Mouse (Mus musculus): ENCODE measurements around the gene Sesn3.
A peak's percentile ranks its signal among the peaks of the same experiment; 100 is the strongest.

Sesn3 gene

GRCm38 (mm10) chr9:14274586-14274985, 281 bp upstream of the Sesn3 start:
- Histone ChIP-seq H3K4me1 (replicated peaks; ENCODE audit: low read depth, low read length) (peaks cover 27% of the 10 kb centered on the region), H3K9me3 (ENCODE audit: low read length) (no peaks in the 10 kb centered on the region), H3K36me3 (ENCODE audit: insufficient read depth, low read length) (no peaks in the 10 kb centered on the region), H3K27me3 (ENCODE audit: insufficient read depth, low read length) (no peaks in the 10 kb centered on the region), H3K4me3 (replicated peaks; ENCODE audit: low read length) (peak overlapping the region; percentile 95)
- no peak for TF ChIP-seq NANOG (IDR thresholded peaks at IDR 0.05; ENCODE audit: borderline replicate concordance, low read length)
- TF ChIP-seq CTCF (conservative IDR thresholded peaks at IDR 0.05; ENCODE audit: low read length), result no peak
- no peak for TF ChIP-seq POU5F1 (IDR thresholded peaks at IDR 0.05; ENCODE audit: borderline replicate concordance, low read length)

- H3K27me3 ChIP-seq (ENCODE audit: insufficient read depth, low read length), result no peaks in the 10 kb centered on the region
- TF ChIP-seq NANOG (IDR thresholded peaks at IDR 0.05; ENCODE audit: borderline replicate concordance, low read length) (no peak), POU5F1 (IDR thresholded peaks at IDR 0.05; ENCODE audit: borderline replicate concordance, low read length) (no peak), CTCF (conservative IDR thresholded peaks at IDR 0.05; ENCODE audit: low read length) (peak; percentile 42)
- H3K4me1 ChIP-seq (replicated peaks; ENCODE audit: low read depth, low read length), result peaks cover 27% of the 10 kb centered on the region
- no peaks in the 10 kb centered on the region for H3K9me3 ChIP-seq (ENCODE audit: low read length)
- no peaks in the 10 kb centered on the region for H3K36me3 ChIP-seq (ENCODE audit: insufficient read depth, low read length)
- peak overlapping the region; percentile 95 for H3K4me3 ChIP-seq (replicated peaks; ENCODE audit: low read length)
Measured at GRCm38 (mm10) chr9:14275792-14276480, 1.1 kb downstream of the Sesn3 start.

GRCm38 (mm10) chr9:14276481-14277287, 1.8 kb downstream of the Sesn3 start:
- Histone ChIP-seq H3K9me3 (ENCODE audit: low read length) (no peaks in the 10 kb centered on the region), H3K4me1 (replicated peaks; ENCODE audit: low read depth, low read length) (peaks cover 35% of the 10 kb centered on the region), H3K36me3 (ENCODE audit: insufficient read depth, low read length) (no peaks in the 10 kb centered on the region), H3K4me3 (replicated peaks; ENCODE audit: low read length) (peak overlapping the region; percentile 95), H3K27me3 (ENCODE audit: insufficient read depth, low read length) (no peaks in the 10 kb centered on the region)
- TF ChIP-seq POU5F1 (IDR thresholded peaks at IDR 0.05; ENCODE audit: borderline replicate concordance, low read length) (no peak), CTCF (conservative IDR thresholded peaks at IDR 0.05; ENCODE audit: low read length) (no peak), NANOG (IDR thresholded peaks at IDR 0.05; ENCODE audit: borderline replicate concordance, low read length) (no peak)

GRCm38 (mm10) chr9:14277365-14277991, 2.6 kb downstream of the Sesn3 start:
- H3K27me3 ChIP-seq (ENCODE audit: insufficient read depth, low read length), result no peaks in the 10 kb centered on the region
- H3K36me3 ChIP-seq (ENCODE audit: insufficient read depth, low read length), result no peaks in the 10 kb centered on the region
- TF ChIP-seq NANOG (IDR thresholded peaks at IDR 0.05; ENCODE audit: borderline replicate concordance, low read length), result no peak
- TF ChIP-seq CTCF (conservative IDR thresholded peaks at IDR 0.05; ENCODE audit: low read length), result no peak
- no peak for TF ChIP-seq POU5F1 (IDR thresholded peaks at IDR 0.05; ENCODE audit: borderline replicate concordance, low read length)
- no peaks in the 10 kb centered on the region for H3K9me3 ChIP-seq (ENCODE audit: low read length)
- H3K4me1 ChIP-seq (replicated peaks; ENCODE audit: low read depth, low read length), result peaks cover 41% of the 10 kb centered on the region
- H3K4me3 ChIP-seq (replicated peaks; ENCODE audit: low read length), result peak overlapping the region; percentile 95

- Histone ChIP-seq H3K4me1 (replicated peaks; ENCODE audit: low read depth, low read length) (peaks cover 24% of the 10 kb centered on the region), H3K9me3 (ENCODE audit: low read length) (no peaks in the 10 kb centered on the region), H3K36me3 (ENCODE audit: insufficient read depth, low read length) (no peaks in the 10 kb centered on the region), H3K27me3 (ENCODE audit: insufficient read depth, low read length) (no peaks in the 10 kb centered on the region), H3K4me3 (replicated peaks; ENCODE audit: low read length) (no peak overlapping the region)
- TF ChIP-seq CTCF (conservative IDR thresholded peaks at IDR 0.05; ENCODE audit: low read length) (no peak), NANOG (IDR thresholded peaks at IDR 0.05; ENCODE audit: borderline replicate concordance, low read length) (no peak), POU5F1 (IDR thresholded peaks at IDR 0.05; ENCODE audit: borderline replicate concordance, low read length) (no peak)
Measured at GRCm38 (mm10) chr9:14280696-14281095, 5.8 kb downstream of the Sesn3 start.

GRCm38 (mm10) chr9:14285036-14285435, 10.2 kb downstream of the Sesn3 start:
- Histone ChIP-seq H3K36me3 (ENCODE audit: insufficient read depth, low read length) (no peaks in the 10 kb centered on the region), H3K27me3 (ENCODE audit: insufficient read depth, low read length) (no peaks in the 10 kb centered on the region), H3K4me3 (replicated peaks; ENCODE audit: low read length) (no peak overlapping the region), H3K4me1 (replicated peaks; ENCODE audit: low read depth, low read length) (peaks cover 14% of the 10 kb centered on the region), H3K9me3 (ENCODE audit: low read length) (no peaks in the 10 kb centered on the region)
- TF ChIP-seq CTCF (conservative IDR thresholded peaks at IDR 0.05; ENCODE audit: low read length) (no peak), NANOG (IDR thresholded peaks at IDR 0.05; ENCODE audit: borderline replicate concordance, low read length) (no peak)

GRCm38 (mm10) chr9:14287234-14287633, 12.4 kb downstream of the Sesn3 start:
- H3K9me3 ChIP-seq (ENCODE audit: low read length), result no peaks in the 10 kb centered on the region
- H3K4me1 ChIP-seq (replicated peaks; ENCODE audit: low read depth, low read length), result 0 out of 2 replicates have a peak, but pooled peaks cover under 1% of the 10 kb centered on the region
- TF ChIP-seq CTCF (conservative IDR thresholded peaks at IDR 0.05; ENCODE audit: low read length) (no peak), NANOG (IDR thresholded peaks at IDR 0.05; ENCODE audit: borderline replicate concordance, low read length) (no peak), POU5F1 (IDR thresholded peaks at IDR 0.05; ENCODE audit: borderline replicate concordance, low read length) (no peak)
- no peaks in the 10 kb centered on the region for H3K27me3 ChIP-seq (ENCODE audit: insufficient read depth, low read length)
- no peak overlapping the region for H3K4me3 ChIP-seq (replicated peaks; ENCODE audit: low read length)
- no peaks in the 10 kb centered on the region for H3K36me3 ChIP-seq (ENCODE audit: insufficient read depth, low read length)

- Histone ChIP-seq H3K9me3 (ENCODE audit: low read length) (no peaks in the 10 kb centered on the region), H3K4me3 (replicated peaks; ENCODE audit: low read length) (no peak overlapping the region), H3K27me3 (ENCODE audit: insufficient read depth, low read length) (no peaks in the 10 kb centered on the region), H3K4me1 (replicated peaks; ENCODE audit: low read depth, low read length) (no peaks in the 10 kb centered on the region), H3K36me3 (ENCODE audit: insufficient read depth, low read length) (no peaks in the 10 kb centered on the region)
- no peak for TF ChIP-seq CTCF (conservative IDR thresholded peaks at IDR 0.05; ENCODE audit: low read length)
- TF ChIP-seq POU5F1 (IDR thresholded peaks at IDR 0.05; ENCODE audit: borderline replicate concordance, low read length), result no peak
- TF ChIP-seq NANOG (IDR thresholded peaks at IDR 0.05; ENCODE audit: borderline replicate concordance, low read length), result no peak
Measured at GRCm38 (mm10) chr9:14288500-14288899, 13.6 kb downstream of the Sesn3 start.

All from E14TG2a.4 (cell line).